Mouse (Mus musculus) embryonic facial prominence, embryonic 13.5 days (tissue): ENCODE data around the gene Mdk. TPM values are rescaled to one million over a fixed set of nuclear protein-coding genes. Genes with fewer than 3 reads are reported as not detected.
A peak's percentile ranks its signal among the peaks of the same experiment; 100 is the strongest.

ENCODE experiments used
- ATAC-seq: fragments of 200-750 bp; cut with Nextera tagmentation; 2 replicates; pipeline ENCODE4 v1.8.0; 2017; ENCODE audit warnings: low read depth; ENCODE audit not compliant: insufficient number of reproducible peaks, insufficient read depth, low FRiP score, low TSS enrichment
- H3K27ac ChIP-seq: fragments of 300-500 bp; sonication (generic); 2 replicates; pipeline ENCODE4 v1.5.1; 2015; ENCODE audit warnings: moderate library complexity, mild to moderate bottlenecking, inconsistent platforms
- H3K27me3 ChIP-seq: fragments of 300-500 bp; sonication (generic); 2 replicates; pipeline ENCODE4 v1.6.1; 2015; ENCODE audit warnings: mild to moderate bottlenecking, inconsistent platforms
- H3K36me3 ChIP-seq: fragments of 300-500 bp; sonication (generic); 2 replicates; pipeline ENCODE4 v1.6.1; 2015; ENCODE audit warnings: mild to moderate bottlenecking, inconsistent platforms
- H3K4me1 ChIP-seq: fragments of 300-500 bp; sonication (generic); 2 replicates; pipeline ENCODE4 v1.6.1; 2015; ENCODE audit warnings: inconsistent platforms
- H3K4me2 ChIP-seq: fragments of 300-500 bp; sonication (generic); 2 replicates; pipeline ENCODE4 v1.6.1; 2015; ENCODE audit warnings: moderate library complexity, mild to moderate bottlenecking, inconsistent platforms
- H3K4me3 ChIP-seq: fragments of 300-500 bp; sonication (generic); 2 replicates; pipeline ENCODE4 v1.5.1; 2015; ENCODE audit warnings: mild to moderate bottlenecking, inconsistent platforms
- H3K9ac ChIP-seq: fragments of 300-500 bp; sonication (generic); 2 replicates; pipeline ENCODE4 v1.6.1; 2015; ENCODE audit warnings: mild to moderate bottlenecking, inconsistent platforms
- H3K9me3 ChIP-seq: fragments of 300-500 bp; sonication (generic); 2 replicates; pipeline ENCODE4 v1.6.1; 2016; ENCODE audit warnings: inconsistent platforms
- WGBS: fragments of 180-500 bp; shearing (Covaris S2); methylation state at CpG from one replicate; pipeline ENCODE4 v1.1.7; 2015; ENCODE audit warnings: mixed read lengths; 5-methylcytosine and 5-hydroxymethylcytosine counted together
- polyA plus RNA-seq: library from polyadenylated mRNA; unstranded; fragments of >200 nt; fragmentation: Nextera tagmentation; extraction: Ambion mirVana; gene quantifications from 2 replicates; pipeline ENCODE4 v1.2.1, GENCODE M21; 2015

The Mdk gene
- polyA plus RNA-seq = 1,381 and 1,602 TPM in 2 replicates

DNA sequence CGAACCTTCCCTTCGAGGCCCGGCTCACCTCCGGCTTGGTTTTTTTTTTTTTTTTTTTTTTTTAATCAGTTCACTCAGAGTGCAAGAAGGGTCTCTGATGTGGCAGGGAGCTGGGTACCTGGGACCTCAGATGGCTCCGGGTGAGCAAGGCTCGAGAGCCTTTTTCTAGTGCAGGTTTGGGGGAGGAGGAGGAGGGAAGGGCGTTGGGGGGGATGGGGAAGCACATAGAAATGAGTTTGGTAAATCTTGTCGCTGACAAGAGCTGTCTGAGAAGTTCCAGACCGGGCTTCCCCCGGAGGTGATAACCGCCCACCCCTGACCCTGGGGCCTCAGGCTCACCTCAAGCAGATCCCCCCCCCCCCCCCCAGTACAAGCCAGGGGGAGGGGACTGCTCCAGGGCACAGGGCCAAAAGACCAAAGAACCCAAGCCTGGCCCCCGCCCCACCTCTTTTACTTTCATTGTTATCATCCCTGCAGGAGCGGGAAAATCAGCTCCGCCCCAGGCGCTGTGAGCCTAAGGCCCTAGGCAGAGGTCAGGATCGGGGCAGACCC, at the start of gene Mdk:
TSS of gene Mdk (minus strand) at position 138 of the 552 bp plus-strand sequence.
- Histone ChIP-seq H3K4me2 (peak within 1 kb of the TSS; percentile 90), H3K4me3 (peak within 1 kb of the TSS; percentile 86), H3K9ac (peak within 1 kb of the TSS; percentile 97), H3K27me3 (no peaks in the 10 kb centered on the region), H3K27ac (peak within 1 kb of the TSS; percentile 97), H3K36me3 (peaks cover 50% of the 10 kb centered on the region), H3K9me3 (no peaks in the 10 kb centered on the region), H3K4me1 (peaks cover 42% of the 10 kb centered on the region)
- no peak for ATAC-seq
- WGBS = 3% methylated on average over 16 of the region's 16 CpGs

DNA sequence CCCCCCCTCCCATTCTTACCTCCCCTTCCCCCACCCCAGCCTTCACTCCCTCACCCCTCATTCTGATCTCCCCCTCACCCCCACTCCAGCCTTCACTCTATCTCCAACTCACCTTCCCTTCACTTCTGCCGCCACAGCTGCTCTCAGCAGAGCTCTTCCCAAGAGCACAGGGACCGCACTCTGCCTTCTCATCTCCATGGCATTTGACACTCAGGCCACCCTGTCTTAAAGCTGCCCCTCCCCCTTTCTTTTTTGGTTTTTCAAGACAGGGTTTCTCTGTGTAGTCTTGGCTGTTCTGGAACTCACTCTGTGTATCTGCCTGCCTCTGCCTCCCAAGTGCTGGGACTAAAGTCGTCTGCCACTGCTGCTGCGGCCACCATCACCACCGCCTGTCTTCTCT, 48.7 kb upstream of the Mdk start:
- ATAC-seq = no peak
- Histone ChIP-seq H3K4me2 (no peak overlapping the region), H3K4me1 (peaks cover 34% of the 10 kb centered on the region), H3K27ac (no peak overlapping the region), H3K27me3 (peaks cover 29% of the 10 kb centered on the region), H3K9ac (no peak overlapping the region), H3K4me3 (no peak overlapping the region), H3K9me3 (no peaks in the 10 kb centered on the region; the same call in 1 of the 2 replicates), H3K36me3 (peaks cover 4% of the 10 kb centered on the region; the same call in 1 of the 2 replicates)
- WGBS = 45% methylated on average over 5 of the region's 5 CpGs

DNA sequence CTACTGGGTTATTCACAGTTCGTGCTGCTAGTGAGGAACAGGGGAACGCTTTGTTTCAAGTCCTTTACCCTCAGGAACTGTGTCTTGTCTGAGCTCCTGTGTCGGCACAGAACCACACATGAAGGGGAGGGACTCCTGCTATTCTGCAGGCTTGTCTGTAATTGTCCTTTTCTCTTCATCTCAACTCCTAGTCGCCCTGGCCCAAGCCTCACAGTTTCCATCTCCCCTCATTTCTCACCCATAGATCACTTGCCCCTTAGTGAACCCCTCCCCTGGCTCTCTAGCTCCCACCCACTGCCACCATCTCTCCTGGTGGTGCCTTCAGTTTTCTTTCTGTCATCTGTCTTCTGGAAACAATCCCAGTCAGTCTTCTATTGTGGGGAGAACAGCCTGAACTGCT, 48.1 kb upstream of the Mdk start:
- H3K9me3 ChIP-seq = no peaks in the 10 kb centered on the region; the same call in 1 of the 2 replicates
- peaks cover 35% of the 10 kb centered on the region for H3K27me3 ChIP-seq
- 12% methylated on average over 4 of the region's 4 CpGs for WGBS
- H3K4me1 ChIP-seq = peaks cover 39% of the 10 kb centered on the region
- no peak for ATAC-seq
- H3K36me3 ChIP-seq = peaks cover 4% of the 10 kb centered on the region; the same call in 1 of the 2 replicates
- no peak overlapping the region for H3K27ac ChIP-seq
- H3K4me3 ChIP-seq = no peak overlapping the region
- H3K4me2 ChIP-seq = no peak overlapping the region
- H3K9ac ChIP-seq = no peak overlapping the region

- H3K27ac ChIP-seq = no peak overlapping the region
- no peak for ATAC-seq
- H3K4me2 ChIP-seq = no peak overlapping the region
- peaks cover 52% of the 10 kb centered on the region for H3K27me3 ChIP-seq
- WGBS = 29% methylated on average over 2 of the region's 2 CpGs
- H3K4me1 ChIP-seq = peaks cover 25% of the 10 kb centered on the region
- no peaks in the 10 kb centered on the region; the same call in 1 of the 2 replicates for H3K9me3 ChIP-seq
- H3K4me3 ChIP-seq = no peak overlapping the region
- H3K36me3 ChIP-seq = peaks cover 4% of the 10 kb centered on the region; the same call in 1 of the 2 replicates
- H3K9ac ChIP-seq = 0 out of 2 replicates have a peak overlapping the region, but pooled peaks have one; percentile 11
Observed at GRCm38 (mm10) chr2:91978547-91978946, 46.5 kb upstream of the Mdk start.

- H3K27me3 ChIP-seq = peaks cover 58% of the 10 kb centered on the region
- no peak for ATAC-seq
- H3K4me1 ChIP-seq = peaks cover 25% of the 10 kb centered on the region
- H3K36me3 ChIP-seq = peaks cover 2% of the 10 kb centered on the region; the same call in 1 of the 2 replicates
- H3K4me2 ChIP-seq = no peak overlapping the region
- no peak overlapping the region for H3K27ac ChIP-seq
- WGBS = 69% methylated on average over 4 of the region's 4 CpGs
- no peak overlapping the region for H3K4me3 ChIP-seq
- H3K9me3 ChIP-seq = no peaks in the 10 kb centered on the region; the same call in 1 of the 2 replicates
- H3K9ac ChIP-seq = no peak overlapping the region
Observed at GRCm38 (mm10) chr2:91977960-91978359, 45.9 kb upstream of the Mdk start.

DNA sequence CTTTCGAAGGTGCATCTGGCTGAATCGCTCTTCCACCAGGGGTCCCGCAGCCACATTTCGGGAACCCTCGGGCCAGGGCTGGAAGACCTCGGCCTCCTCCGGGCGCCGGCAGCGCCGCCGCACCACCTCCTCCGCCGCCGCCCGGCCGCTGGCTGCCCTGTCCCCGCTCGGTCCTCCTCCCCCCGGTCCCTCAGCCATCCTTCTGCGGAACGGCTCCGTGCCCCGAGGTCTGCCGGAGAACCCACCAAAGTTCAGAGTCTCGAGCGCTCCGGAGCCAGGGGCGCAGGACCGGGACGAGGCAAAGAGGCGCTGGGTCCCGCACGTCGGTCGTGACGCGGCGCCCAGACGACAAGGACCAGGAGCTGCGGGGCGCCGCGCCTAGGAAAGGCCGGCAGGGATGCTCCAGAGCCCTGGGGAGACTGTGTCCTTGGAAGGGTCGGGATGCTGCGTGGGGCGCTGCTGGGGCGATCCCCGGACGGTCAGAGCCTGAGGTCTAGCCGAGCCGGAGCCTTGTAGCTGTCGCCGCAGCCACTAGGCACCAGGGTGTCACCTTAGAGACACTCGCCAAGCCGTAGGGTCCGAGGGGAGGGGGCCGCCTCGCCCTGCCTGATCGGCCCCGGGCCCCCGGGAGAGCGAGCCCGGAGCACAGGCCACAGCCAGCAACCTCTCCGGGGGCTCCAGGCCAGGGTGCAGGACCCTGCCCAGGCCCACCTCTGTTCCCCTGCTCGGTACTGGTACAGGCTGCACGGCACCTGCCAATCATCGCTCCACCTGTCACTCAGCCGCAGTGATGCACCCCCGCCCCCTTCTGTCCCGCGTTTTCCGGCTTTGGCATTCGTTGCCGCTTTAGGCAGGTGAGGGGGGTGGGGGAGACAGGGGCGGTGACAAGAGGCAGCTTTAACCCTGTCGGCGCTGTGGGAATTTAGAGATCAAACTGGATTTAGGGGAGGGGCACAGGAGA, 43.8 kb upstream of the Mdk start, which contains the start of gene Dgkz:
TSS of gene Dgkz (minus strand) at position 284 of the 961 bp plus-strand sequence.
- H3K27ac ChIP-seq = no peak within 1 kb of the TSS
- 0 out of 2 replicates have a peak, but pooled peaks have one; percentile 35 for ATAC-seq
- peaks cover 42% of the 10 kb centered on the region for H3K4me1 ChIP-seq
- no peaks in the 10 kb centered on the region; the same call in 1 of the 2 replicates for H3K9me3 ChIP-seq
- WGBS = 2% methylated on average over 79 of the region's 79 CpGs
- peak within 1 kb of the TSS; percentile 64 for H3K9ac ChIP-seq
- H3K4me3 ChIP-seq = peak within 1 kb of the TSS; percentile 43
- no peaks in the 10 kb centered on the region for H3K36me3 ChIP-seq
- peaks cover 64% of the 10 kb centered on the region for H3K27me3 ChIP-seq
- peak within 1 kb of the TSS; percentile 70 for H3K4me2 ChIP-seq

GRCm38 (mm10) chr2:91973416-91974135, 41.5 kb upstream of the Mdk start:
- no peaks in the 10 kb centered on the region; the same call in 1 of the 2 replicates for H3K9me3 ChIP-seq
- H3K27me3 ChIP-seq = peaks cover 63% of the 10 kb centered on the region
- WGBS = 44% methylated on average over 7 of the region's 7 CpGs
- H3K4me2 ChIP-seq = no peak overlapping the region
- H3K36me3 ChIP-seq = no peaks in the 10 kb centered on the region
- no peak for ATAC-seq
- peaks cover 36% of the 10 kb centered on the region for H3K4me1 ChIP-seq
- H3K27ac ChIP-seq = no peak overlapping the region; the same call in 1 of the 2 replicates
- no peak overlapping the region for H3K4me3 ChIP-seq
- H3K9ac ChIP-seq = no peak overlapping the region

DNA sequence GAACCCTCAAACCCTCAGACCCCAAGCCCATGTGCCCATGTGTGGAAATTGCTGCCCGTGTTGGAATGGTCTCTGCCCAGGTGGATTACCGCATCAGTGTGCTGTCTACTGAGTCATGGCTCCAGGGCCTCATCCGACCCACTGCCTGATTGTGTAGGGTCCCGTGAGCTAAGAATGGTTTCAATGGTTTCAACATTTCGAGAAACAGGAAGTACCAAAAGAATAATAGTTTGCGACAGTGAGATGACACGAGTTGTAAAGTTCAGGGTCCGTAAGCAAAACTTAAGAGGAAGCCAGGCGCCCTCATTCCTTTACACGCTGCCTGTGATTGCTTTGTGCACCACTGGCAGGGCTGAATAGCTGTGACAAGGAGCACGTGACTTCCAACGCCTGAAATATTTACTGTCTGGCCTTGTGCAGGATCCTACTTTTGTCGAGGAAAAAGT, 40.0 kb upstream of the Mdk start:
- Histone ChIP-seq H3K9ac (peak overlapping the region; percentile 55), H3K4me1 (peaks cover 36% of the 10 kb centered on the region), H3K27me3 (peaks cover 48% of the 10 kb centered on the region), H3K27ac (peak overlapping the region; percentile 68; the same call in 1 of the 2 replicates), H3K36me3 (no peaks in the 10 kb centered on the region), H3K4me2 (peak overlapping the region; percentile 46; the same call in 1 of the 2 replicates), H3K4me3 (no peak overlapping the region), H3K9me3 (no peaks in the 10 kb centered on the region; the same call in 1 of the 2 replicates)
- no peak for ATAC-seq
- 37% methylated on average over 13 of the region's 13 CpGs for WGBS

GRCm38 (mm10) chr2:91971231-91972097, 39.4 kb upstream of the Mdk start:
- H3K9ac ChIP-seq = peak overlapping the region; percentile 55
- H3K4me3 ChIP-seq = no peak overlapping the region; the same call in 1 of the 2 replicates
- peaks cover 34% of the 10 kb centered on the region for H3K4me1 ChIP-seq
- no peaks in the 10 kb centered on the region for H3K9me3 ChIP-seq
- 14% methylated on average over 21 of the region's 21 CpGs for WGBS
- peak overlapping the region; percentile 68 for H3K27ac ChIP-seq
- ATAC-seq = no peak
- H3K4me2 ChIP-seq = peak overlapping the region; percentile 46
- peaks cover 41% of the 10 kb centered on the region for H3K27me3 ChIP-seq
- H3K36me3 ChIP-seq = no peaks in the 10 kb centered on the region

GRCm38 (mm10) chr2:91967962-91968361, 35.9 kb upstream of the Mdk start:
- ATAC-seq = no peak
- no peak overlapping the region for H3K9ac ChIP-seq
- H3K4me3 ChIP-seq = no peak overlapping the region
- no peaks in the 10 kb centered on the region for H3K36me3 ChIP-seq
- H3K9me3 ChIP-seq = no peaks in the 10 kb centered on the region
- 54% methylated on average over 11 of the region's 11 CpGs for WGBS
- H3K4me2 ChIP-seq = no peak overlapping the region
- H3K27me3 ChIP-seq = peaks cover 11% of the 10 kb centered on the region
- H3K4me1 ChIP-seq = peaks cover 36% of the 10 kb centered on the region
- H3K27ac ChIP-seq = peak overlapping the region; percentile 22; the same call in 1 of the 2 replicates
